Mouse (Mus musculus) stomach, postnatal 0 days (tissue): ENCODE measurements around the gene Wfs1.

ENCODE experiments used
- CTCF ChIP-seq: IDR thresholded peaks from 2 replicates; pipeline ENCODE4 v1.5.1; 2016; ENCODE audit warnings: antibody characterized with exemption, low read depth, mild to moderate bottlenecking, moderate library complexity
- EP300 ChIP-seq: optimal IDR thresholded peaks from 2 replicates; pipeline ENCODE3; 2016; ENCODE audit warnings: antibody characterized with exemption

GRCm38 (mm10) chr5:36955366-36955765, 33.6 kb downstream of the Wfs1 start:
- no peak for TF ChIP-seq EP300
- peak; percentile 70 for TF ChIP-seq CTCF
